ENCODE assay signal across 35 mouse cellular contexts in genomic region chr6:141849051-141849450, GRCm38 (mm10). TPM values are rescaled to one million over a fixed set of nuclear protein-coding genes. Genes with fewer than 3 reads are reported as not detected.
DNase-seq lines count a peak whose midpoint lies in the region; ATAC-seq and TF ChIP-seq lines count a peak whose summit lies in the region.
"Had no signal": no experiment of that assay in that cellular context is flagged by ENCODE, and none has a peak within 500 bp of the region (broad histone marks: within the 10 kb centered on the region; RNA-seq: fewer than 3 reads in every experiment).

No protein-coding gene starts in this region.

- H3K9me3 ChIP-seq in midbrain, embryonic 11.5 days (ENCODE audit: control insufficient read depth, low read length), result no peaks in the 10 kb centered on the region
- no peaks in the 10 kb centered on the region for H3K9me3 ChIP-seq in midbrain, postnatal 0 days (ENCODE audit: low read length)
- H3K9me3 ChIP-seq in kidney, postnatal 0 days (replicated peaks; ENCODE audit: low read length), result no peaks in the 10 kb centered on the region; the same call in 1 of the 2 replicates
- no peaks in the 10 kb centered on the region for H3K9me3 ChIP-seq in hindbrain, postnatal 0 days (ENCODE audit: low read length)
- H3K9me3 ChIP-seq: heart, embryonic 13.5 days; liver, embryonic 15.5 days; lung, embryonic 15.5 days; midbrain, embryonic 15.5 days; neural tube, embryonic 13.5 days had no signal

- 18% methylated on average over 4 of the region's 4 CpGs for WGBS in midbrain, embryonic 11.5 days
- 14% methylated on average over 4 of the region's 4 CpGs for WGBS in midbrain, postnatal 0 days
- 10% methylated on average over 4 of the region's 4 CpGs for WGBS in kidney, postnatal 0 days
- 24% methylated on average over 4 of the region's 4 CpGs for WGBS in hindbrain, postnatal 0 days

- no peak overlapping the region for H3K4me2 ChIP-seq in midbrain, embryonic 11.5 days
- H3K4me2 ChIP-seq in midbrain, postnatal 0 days (ENCODE audit: low read depth, low read length, poor library complexity, severe bottlenecking), result no peak overlapping the region
- H3K4me2 ChIP-seq in kidney, postnatal 0 days (ENCODE audit: low read length), result no peak overlapping the region; the same call in 1 of the 2 replicates
- H3K4me2 ChIP-seq in hindbrain, postnatal 0 days (ENCODE audit: low read depth, low read length), result no peak overlapping the region
- H3K4me2 ChIP-seq: embryonic facial prominence, embryonic 13.5 days; heart, embryonic 13.5 days; liver, embryonic 15.5 days; lung, embryonic 15.5 days; midbrain, embryonic 15.5 days; neural tube, embryonic 13.5 days had no signal

- no peaks in the 10 kb centered on the region for H3K27me3 ChIP-seq in midbrain, embryonic 11.5 days (ENCODE audit: control insufficient read depth, insufficient read depth, low read length)
- H3K27me3 ChIP-seq in midbrain, postnatal 0 days (ENCODE audit: insufficient read depth, low read length), result no peaks in the 10 kb centered on the region
- no peaks in the 10 kb centered on the region for H3K27me3 ChIP-seq in kidney, postnatal 0 days (ENCODE audit: insufficient read depth, low read length)
- no peaks in the 10 kb centered on the region for H3K27me3 ChIP-seq in hindbrain, postnatal 0 days (ENCODE audit: insufficient read depth, low read length)
- H3K27me3 ChIP-seq: embryonic facial prominence, embryonic 13.5 days; heart, embryonic 13.5 days; liver, embryonic 15.5 days; lung, embryonic 15.5 days; megakaryocyte, embryonic 14.5 days; midbrain, embryonic 15.5 days; neural tube, embryonic 13.5 days had no signal

- H3K9ac ChIP-seq in midbrain, embryonic 11.5 days (ENCODE audit: low read length), result no peak overlapping the region; the same call in 1 of the 2 replicates
- H3K9ac ChIP-seq in midbrain, postnatal 0 days (replicated peaks; ENCODE audit: low read length, poor library complexity, severe bottlenecking), result no peak overlapping the region
- no peak overlapping the region for H3K9ac ChIP-seq in kidney, postnatal 0 days (ENCODE audit: low read depth, low read length)
- H3K9ac ChIP-seq in hindbrain, postnatal 0 days (replicated peaks; ENCODE audit: low read length), result no peak overlapping the region
- H3K9ac ChIP-seq: embryonic facial prominence, embryonic 13.5 days; heart, embryonic 13.5 days; liver, embryonic 15.5 days; lung, embryonic 15.5 days; midbrain, embryonic 15.5 days; neural tube, embryonic 13.5 days had no signal

- H3K4me1 ChIP-seq in midbrain, embryonic 11.5 days (ENCODE audit: control insufficient read depth, insufficient read depth, low read length), result no peaks in the 10 kb centered on the region
- no peaks in the 10 kb centered on the region for H3K4me1 ChIP-seq in midbrain, postnatal 0 days (ENCODE audit: insufficient read depth, low read length)
- no peaks in the 10 kb centered on the region for H3K4me1 ChIP-seq in kidney, postnatal 0 days (replicated peaks; ENCODE audit: insufficient read depth, low read length)
- no peaks in the 10 kb centered on the region for H3K4me1 ChIP-seq in hindbrain, postnatal 0 days (ENCODE audit: insufficient read depth, low read length)
- H3K4me1 ChIP-seq: embryonic facial prominence, embryonic 13.5 days; liver, embryonic 15.5 days; lung, embryonic 15.5 days; megakaryocyte, embryonic 14.5 days; midbrain, embryonic 15.5 days; neural tube, embryonic 13.5 days had no signal

- peak; percentile 9 for DNase-seq in kidney, adult 11 months
- no peak for DNase-seq in kidney, adult 8-10 months
- no peak for DNase-seq in midbrain, embryonic 11.5 days (ENCODE audit: low spot score, missing footprints)
- DNase-seq in midbrain, postnatal 0 days (ENCODE audit: low spot score), result no peak
- DNase-seq in kidney, postnatal 0 days (ENCODE audit: low spot score), result peak; percentile 29
- DNase-seq in hindbrain, postnatal 0 days (ENCODE audit: low spot score), result no peak
- no peak for DNase-seq in embryo, embryonic 10 days (ENCODE audit: low spot score)
- DNase-seq: adrenal gland, adult 2 months; cerebellum, adult 11-12 months; cerebellum, postnatal 10 days; embryo, embryonic 11 days; gastrocnemius, postnatal 14 days; heart, adult 18-20 months; heart, postnatal 14 days; left cerebral cortex, postnatal 4 days; liver; lung, postnatal 36 days; retina, postnatal 1 day; right cerebral cortex, postnatal 25 days; spleen, adult 18-20 months; thymus, postnatal 25 days had no signal

- no peak overlapping the region for H3K27ac ChIP-seq in midbrain, embryonic 11.5 days (ENCODE audit: low read depth, low read length)
- H3K27ac ChIP-seq in midbrain, postnatal 0 days (ENCODE audit: low read depth, low read length), result no peak overlapping the region
- no peak overlapping the region for H3K27ac ChIP-seq in kidney, postnatal 0 days
- no peak overlapping the region for H3K27ac ChIP-seq in hindbrain, postnatal 0 days
- H3K27ac ChIP-seq: embryonic facial prominence, embryonic 13.5 days; heart, embryonic 13.5 days; liver, embryonic 15.5 days; lung, embryonic 15.5 days; midbrain, embryonic 15.5 days; neural tube, embryonic 13.5 days had no signal

- H3K4me3 ChIP-seq in midbrain, embryonic 11.5 days (ENCODE audit: low read depth, low read length), result no peak overlapping the region
- H3K4me3 ChIP-seq in midbrain, postnatal 0 days (ENCODE audit: low read depth, low read length), result no peak overlapping the region
- no peak overlapping the region for H3K4me3 ChIP-seq in kidney, postnatal 0 days (replicated peaks; ENCODE audit: low read depth, low read length)
- H3K4me3 ChIP-seq in hindbrain, postnatal 0 days (ENCODE audit: low read length), result no peak overlapping the region
- H3K4me3 ChIP-seq: embryonic facial prominence, embryonic 13.5 days; erythroblast, embryonic 14.5 days; heart, embryonic 13.5 days; liver, embryonic 15.5 days; lung, embryonic 15.5 days; megakaryocyte, embryonic 14.5 days; midbrain, embryonic 15.5 days; myocyte; neural tube, embryonic 13.5 days had no signal

- no peak for TF ChIP-seq CTCF in midbrain, postnatal 0 days (IDR thresholded peaks at IDR 0.05)
- no peak for TF ChIP-seq CTCF in kidney, postnatal 0 days (IDR thresholded peaks at IDR 0.05; ENCODE audit: low read depth)
- TF ChIP-seq CTCF in hindbrain, postnatal 0 days (IDR thresholded peaks at IDR 0.05; ENCODE audit: low read depth), result no peak

- ATAC-seq in midbrain, embryonic 11.5 days (ENCODE audit: low FRiP score), result 0 out of 2 replicates have a peak, but pooled peaks have one; percentile 27
- no peak for ATAC-seq in midbrain, postnatal 0 days (ENCODE audit: low FRiP score)
- peak; percentile 43; the same call in 1 of the 2 replicates for ATAC-seq in kidney, postnatal 0 days (replicated peaks; ENCODE audit: low FRiP score, low read depth)
- no peak for ATAC-seq in hindbrain, postnatal 0 days
- ATAC-seq: CD4-positive, CD25-positive, alpha-beta regulatory T cell, adult 4 months; forebrain, embryonic 16.5 days; intestine, postnatal 0 days; midbrain, embryonic 15.5 days had no signal

- no peaks in the 10 kb centered on the region for H3K36me3 ChIP-seq in midbrain, embryonic 11.5 days (ENCODE audit: control insufficient read depth, insufficient read depth, low read length)
- no peaks in the 10 kb centered on the region for H3K36me3 ChIP-seq in midbrain, postnatal 0 days (ENCODE audit: insufficient read depth, low read length)
- H3K36me3 ChIP-seq in kidney, postnatal 0 days (ENCODE audit: insufficient read depth, low read length), result no peaks in the 10 kb centered on the region
- H3K36me3 ChIP-seq in hindbrain, postnatal 0 days (ENCODE audit: insufficient read depth, low read length), result no peaks in the 10 kb centered on the region
- H3K36me3 ChIP-seq: embryonic facial prominence, embryonic 13.5 days; heart, embryonic 13.5 days; liver, embryonic 15.5 days; lung, embryonic 15.5 days; midbrain, embryonic 15.5 days; neural tube, embryonic 13.5 days had no signal

RNA-seq across cellular contexts. Expression of gene Slco1a4, which starts 6.9 kb away (rescaled TPM):
- polyA plus RNA-seq in midbrain, embryonic 11.5 days (2014; fragmentation: Nextera tagmentation; extraction: Ambion mirVana), result not detected in 2 replicates
- 1.8 and 2.6 TPM in 2 replicates for total RNA-seq in midbrain, postnatal 0 days (2014; rRNA removed)
- 1.8 and 3.1 TPM in 2 replicates for polyA plus RNA-seq in midbrain, postnatal 0 days (2015; fragmentation: Nextera tagmentation; extraction: Ambion mirVana)
- 3.9 and 4.6 TPM in 2 replicates for polyA plus RNA-seq in kidney, postnatal 0 days (2015; fragmentation: Nextera tagmentation; extraction: Ambion mirVana)
- 5.3 and 5.4 TPM in 2 replicates for total RNA-seq in hindbrain, postnatal 0 days (2014; rRNA removed)
- polyA plus RNA-seq in hindbrain, postnatal 0 days (2015; fragmentation: Nextera tagmentation; extraction: Ambion mirVana), result 5.5 and 6.2 TPM in 2 replicates
- total RNA-seq: ES-E14 had no signal
- polyA plus RNA-seq: adrenal gland, adult 2 months; embryonic facial prominence, embryonic 13.5 days; erythroblast, embryonic 14.5 days; heart, embryonic 13.5 days; hindbrain, embryonic 11.5 days; liver, embryonic 15.5 days; lung, embryonic 15.5 days; myocyte had no signal

Comparison
In these comparisons a context has a peak if more than half of its experiments do, and no peak if none do; other contexts are left out.
1. DNase-seq: peak in kidney, adult 11 months (single experiment) and kidney, postnatal 0 days (single experiment); none in kidney, adult 8-10 months (0 of 2), midbrain, embryonic 11.5 days (single experiment), midbrain, postnatal 0 days (single experiment), hindbrain, postnatal 0 days (single experiment) and embryo, embryonic 10 days (single experiment).
2. ATAC-seq: peak in midbrain, embryonic 11.5 days (single experiment) and kidney, postnatal 0 days (single experiment); none in midbrain, postnatal 0 days (single experiment) and hindbrain, postnatal 0 days (single experiment).